Mouse (Mus musculus): ENCODE measurements around the gene Tecpr1. TPM values are rescaled to one million over a fixed set of nuclear protein-coding genes. Genes with fewer than 3 reads are reported as not detected.
A peak's percentile ranks its signal among the peaks of the same experiment; 100 is the strongest.

The Tecpr1 gene
- polyA plus RNA-seq, 1 experiment from 2014 or later: 15.3 TPM

- 12% methylated on average over 14 of the region's 14 CpGs for WGBS
- peak overlapping the region; percentile 99 for H3K27ac ChIP-seq
- no peak for TF ChIP-seq CTCF (IDR thresholded peaks at IDR 0.05; ENCODE audit: low read depth)
- H3K27me3 ChIP-seq (ENCODE audit: insufficient read depth, low read length): no peaks in the 10 kb centered on the region
- H3K9ac ChIP-seq (ENCODE audit: low read depth, low read length): peak overlapping the region; percentile 98
- ATAC-seq (replicated peaks; ENCODE audit: low FRiP score, low read depth) (no peak), DNase-seq (ENCODE audit: low spot score) (peak; percentile 40)
- H3K9me3 ChIP-seq (replicated peaks; ENCODE audit: low read length): no peaks in the 10 kb centered on the region
- H3K36me3 ChIP-seq (ENCODE audit: insufficient read depth, low read length): 0 out of 2 replicates have a peak, but pooled peaks cover 10% of the 10 kb centered on the region
- peak overlapping the region; percentile 66 for H3K4me2 ChIP-seq (ENCODE audit: low read length)
- peak overlapping the region; percentile 94 for H3K4me3 ChIP-seq (replicated peaks; ENCODE audit: low read depth, low read length)
- H3K4me1 ChIP-seq (replicated peaks; ENCODE audit: insufficient read depth, low read length): peaks cover 41% of the 10 kb centered on the region
Observed at GRCm38 (mm10) chr5:144258131-144258611, 34.8 kb upstream of the Tecpr1 start.

GRCm38 (mm10) chr5:144257451-144258110, 34.2 kb upstream of the Tecpr1 start:
- TF ChIP-seq CTCF (IDR thresholded peaks at IDR 0.05; ENCODE audit: low read depth): peak; percentile 44; the same call in 1 of the 2 replicates
- Histone ChIP-seq H3K4me3 (replicated peaks; ENCODE audit: low read depth, low read length) (peak overlapping the region; percentile 94), H3K9ac (ENCODE audit: low read depth, low read length) (peak overlapping the region; percentile 98), H3K27ac (peak overlapping the region; percentile 99), H3K4me2 (ENCODE audit: low read length) (peak overlapping the region; percentile 66), H3K9me3 (replicated peaks; ENCODE audit: low read length) (no peaks in the 10 kb centered on the region), H3K4me1 (replicated peaks; ENCODE audit: insufficient read depth, low read length) (peaks cover 40% of the 10 kb centered on the region), H3K27me3 (ENCODE audit: insufficient read depth, low read length) (no peaks in the 10 kb centered on the region), H3K36me3 (ENCODE audit: insufficient read depth, low read length) (0 out of 2 replicates have a peak, but pooled peaks cover 6% of the 10 kb centered on the region)
- DNase-seq (ENCODE audit: low spot score): no peak
- ATAC-seq (replicated peaks; ENCODE audit: low FRiP score, low read depth): no peak
- 57% methylated on average over 3 of the region's 3 CpGs for WGBS

GRCm38 (mm10) chr5:144256888-144257287, 33.5 kb upstream of the Tecpr1 start:
- ATAC-seq (replicated peaks; ENCODE audit: low FRiP score, low read depth) (no peak), DNase-seq (ENCODE audit: low spot score) (no peak)
- 8% methylated on average over 1 of the region's 1 CpGs for WGBS
- Histone ChIP-seq H3K4me1 (replicated peaks; ENCODE audit: insufficient read depth, low read length) (peaks cover 40% of the 10 kb centered on the region), H3K27me3 (ENCODE audit: insufficient read depth, low read length) (no peaks in the 10 kb centered on the region), H3K9me3 (replicated peaks; ENCODE audit: low read length) (no peaks in the 10 kb centered on the region), H3K27ac (peak overlapping the region; percentile 99), H3K9ac (ENCODE audit: low read depth, low read length) (peak overlapping the region; percentile 98), H3K4me3 (replicated peaks; ENCODE audit: low read depth, low read length) (peak overlapping the region; percentile 94), H3K4me2 (ENCODE audit: low read length) (peak overlapping the region; percentile 66), H3K36me3 (ENCODE audit: insufficient read depth, low read length) (0 out of 2 replicates have a peak, but pooled peaks cover 6% of the 10 kb centered on the region)
- no peak for TF ChIP-seq CTCF (IDR thresholded peaks at IDR 0.05; ENCODE audit: low read depth)

GRCm38 (mm10) chr5:144256541-144256870, 33.1 kb upstream of the Tecpr1 start:
- H3K9me3 ChIP-seq (replicated peaks; ENCODE audit: low read length): no peaks in the 10 kb centered on the region
- H3K4me3 ChIP-seq (replicated peaks; ENCODE audit: low read depth, low read length): peak overlapping the region; percentile 94
- H3K4me1 ChIP-seq (replicated peaks; ENCODE audit: insufficient read depth, low read length): peaks cover 38% of the 10 kb centered on the region
- 5% methylated on average over 7 of the region's 7 CpGs for WGBS
- no peaks in the 10 kb centered on the region for H3K27me3 ChIP-seq (ENCODE audit: insufficient read depth, low read length)
- peak; percentile 20 for DNase-seq (ENCODE audit: low spot score)
- peak overlapping the region; percentile 98 for H3K9ac ChIP-seq (ENCODE audit: low read depth, low read length)
- no peak for ATAC-seq (replicated peaks; ENCODE audit: low FRiP score, low read depth)
- H3K36me3 ChIP-seq (ENCODE audit: insufficient read depth, low read length): 0 out of 2 replicates have a peak, but pooled peaks cover 6% of the 10 kb centered on the region
- H3K27ac ChIP-seq: peak overlapping the region; percentile 99
- peak overlapping the region; percentile 66 for H3K4me2 ChIP-seq (ENCODE audit: low read length)
- TF ChIP-seq CTCF (IDR thresholded peaks at IDR 0.05; ENCODE audit: low read depth): no peak

- Histone ChIP-seq H3K4me1 (replicated peaks; ENCODE audit: insufficient read depth, low read length) (peaks cover 32% of the 10 kb centered on the region), H3K4me3 (replicated peaks; ENCODE audit: low read depth, low read length) (peak overlapping the region; percentile 94), H3K4me2 (ENCODE audit: low read length) (peak overlapping the region; percentile 66), H3K27ac (peak overlapping the region; percentile 99), H3K36me3 (ENCODE audit: insufficient read depth, low read length) (0 out of 2 replicates have a peak, but pooled peaks cover 6% of the 10 kb centered on the region), H3K27me3 (ENCODE audit: insufficient read depth, low read length) (no peaks in the 10 kb centered on the region), H3K9me3 (replicated peaks; ENCODE audit: low read length) (no peaks in the 10 kb centered on the region), H3K9ac (ENCODE audit: low read depth, low read length) (peak overlapping the region; percentile 98)
- DNase-seq (ENCODE audit: low spot score) (peak; percentile 82), ATAC-seq (replicated peaks; ENCODE audit: low FRiP score, low read depth) (peak; percentile 55)
- no peak; the same call in 1 of the 2 replicates for TF ChIP-seq CTCF (IDR thresholded peaks at IDR 0.05; ENCODE audit: low read depth)
- WGBS: under 1% methylated on average over 39 of the region's 40 CpGs
Observed at GRCm38 (mm10) chr5:144255632-144256540, 32.5 kb upstream of the Tecpr1 start.

Data from kidney, postnatal 0 days (tissue).